Mouse (Mus musculus) E14TG2a.4 (cell line): Measurements from ENCODE around the gene Agap3.

Experiments
- CTCF ChIP-seq: conservative IDR thresholded peaks from 2 replicates; pipeline ENCODE4 v1.5.1; 2014; ENCODE audit warnings: low read length
- NANOG ChIP-seq: IDR thresholded peaks from 2 replicates; pipeline ENCODE4 v1.6.1; 2014; ENCODE audit warnings: borderline replicate concordance, low read length, mixed read lengths
- POU5F1 ChIP-seq: IDR thresholded peaks from 2 replicates; pipeline ENCODE4 v1.6.1; 2014; ENCODE audit warnings: low read length, borderline replicate concordance

GRCm38 (mm10) chr5:24416222-24416736, 35.7 kb upstream of the Agap3 start:
- peak; percentile 62 for TF ChIP-seq CTCF
- TF ChIP-seq NANOG = no peak
- TF ChIP-seq POU5F1 = no peak
